Mouse (Mus musculus) c-Kit-positive CD71-negative TER-119-negative erythroid progenitor cells, embryonic 14.5 days (primary cell): Measurements from ENCODE around the gene Slfn9.
"Not testable (repeated sequence)": the region's sequence is repeated elsewhere in the genome, so short reads cannot be mapped to it uniquely, and the experiment has no call there.

Experiments used
- DNase-seq: peaks from one replicate; pipeline ENCODE4 v3.0.0-alpha.2; 2013; ENCODE audit warnings: low read depth

The Slfn9 gene

DNA sequence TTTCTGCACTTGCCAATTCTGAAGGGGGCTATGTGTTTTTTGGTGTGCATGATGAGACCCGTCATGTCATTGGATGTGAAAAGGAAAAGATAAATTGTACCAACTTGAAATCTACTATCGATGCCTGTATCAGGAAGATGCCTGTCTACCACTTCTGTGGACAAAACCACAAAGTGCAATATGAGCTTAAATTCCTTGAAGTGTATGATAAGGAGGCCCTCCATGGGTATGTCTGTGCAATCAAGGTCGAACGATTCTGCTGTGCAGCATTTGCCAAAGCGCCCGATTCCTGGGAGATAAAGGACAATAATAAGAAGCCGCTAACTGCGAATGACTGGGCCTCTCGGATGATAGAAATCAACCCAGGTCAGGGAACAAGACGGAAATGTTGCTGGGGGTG is 34.7 kb downstream of the Slfn9 start:
- no peak for DNase-seq

DNA sequence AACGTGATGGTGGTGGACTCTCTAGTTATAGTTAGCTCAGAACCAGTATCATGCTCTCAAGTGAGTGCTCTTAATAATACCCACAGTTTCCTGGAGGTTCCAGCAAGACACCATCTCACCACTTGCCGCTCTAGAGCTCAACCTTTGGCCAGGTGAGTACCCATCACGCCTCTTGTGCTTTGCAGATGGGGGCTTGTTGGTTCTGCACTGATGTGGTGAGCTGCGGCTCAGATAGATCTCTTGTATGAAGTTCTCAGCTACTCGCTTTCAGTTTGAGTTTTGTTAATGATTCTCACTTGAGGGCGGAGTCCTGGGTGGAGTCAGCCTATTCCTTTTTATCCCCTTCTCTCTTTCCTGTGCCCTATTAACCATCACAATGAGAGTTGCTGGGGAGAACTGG is 37.0 kb downstream of the Slfn9 start:
- no peak for DNase-seq

DNA sequence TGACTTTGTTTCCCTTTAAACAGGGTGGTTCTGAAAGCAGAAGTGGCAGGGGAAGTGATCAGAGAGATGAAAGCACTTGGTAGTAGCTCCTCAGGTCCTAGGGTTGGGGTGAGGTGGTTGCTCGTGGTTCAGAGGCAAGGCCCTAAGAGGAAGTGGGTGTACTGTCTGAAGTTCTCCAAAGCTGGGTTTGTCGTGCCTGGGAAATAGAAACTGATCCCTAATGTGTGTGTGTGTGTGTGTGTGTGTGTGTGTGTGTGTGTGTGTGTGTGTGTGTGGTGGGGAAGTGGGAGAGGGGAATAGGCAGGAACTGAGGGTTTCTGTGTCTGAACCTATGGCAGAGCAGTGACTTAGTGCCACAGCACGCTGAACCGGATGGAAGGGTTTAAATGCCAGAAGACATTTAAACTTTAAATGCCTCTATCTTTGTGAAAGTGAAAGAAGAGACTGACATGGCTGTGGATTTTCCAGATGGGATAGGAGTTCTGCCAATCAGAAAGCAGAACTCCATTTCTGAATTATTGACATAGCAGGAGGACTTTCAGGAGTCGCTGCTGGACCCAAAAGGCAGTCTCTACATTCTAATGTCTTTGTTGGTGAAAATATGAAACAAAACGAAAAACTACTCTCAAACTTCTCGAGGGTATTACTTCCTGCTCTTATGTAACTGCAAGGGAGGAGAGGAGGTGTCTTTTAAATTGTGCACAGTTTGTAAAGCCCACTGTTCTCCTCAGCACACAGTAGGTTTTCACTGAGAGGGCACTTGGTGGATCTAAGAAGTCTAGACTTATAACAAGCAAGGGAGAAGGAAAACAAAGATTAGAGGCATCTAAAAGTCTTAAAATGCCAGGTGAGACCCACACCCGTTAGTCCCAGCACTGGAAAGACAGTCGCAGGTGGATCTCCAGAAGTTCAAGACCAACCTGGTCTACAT is 38.8 kb downstream of the Slfn9 start:
- no peak for DNase-seq

DNA sequence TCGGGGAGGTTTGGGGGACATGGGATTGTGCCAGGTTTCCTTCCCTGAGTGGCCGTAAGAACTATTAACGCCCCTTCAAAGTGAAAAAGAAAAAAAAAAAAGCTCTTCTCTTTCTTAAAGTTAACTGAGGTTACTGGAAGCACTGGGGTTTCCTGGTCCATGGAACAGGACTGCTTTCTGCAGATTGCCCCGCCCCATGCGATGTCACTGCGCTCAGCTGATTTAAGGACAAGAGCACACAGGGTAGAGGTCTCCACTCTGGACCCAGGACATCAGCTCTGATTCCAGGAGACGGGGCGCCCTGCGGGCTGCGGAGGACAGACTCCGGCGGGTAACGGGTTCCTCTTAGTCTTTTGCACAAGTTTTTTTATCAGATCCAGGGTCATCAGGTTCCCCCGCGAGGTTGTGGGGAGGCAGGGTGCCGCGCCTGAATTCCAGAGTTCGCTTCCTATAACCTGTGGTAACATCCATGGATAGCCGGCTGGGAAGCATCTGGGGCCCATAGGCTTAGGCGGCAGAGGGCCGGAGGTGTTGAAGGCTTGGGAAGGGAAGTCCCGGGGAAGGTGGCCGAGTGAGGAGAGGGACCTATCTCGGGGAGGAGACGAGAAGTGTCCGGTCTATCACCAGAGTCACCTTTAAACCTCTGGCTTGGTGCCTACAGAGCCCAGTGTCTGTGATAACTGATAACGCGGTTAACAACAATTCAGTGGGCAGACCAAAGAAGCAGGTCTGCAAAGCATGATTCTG is 39.6 kb downstream of the Slfn9 start:
- DNase-seq = no peak

DNA sequence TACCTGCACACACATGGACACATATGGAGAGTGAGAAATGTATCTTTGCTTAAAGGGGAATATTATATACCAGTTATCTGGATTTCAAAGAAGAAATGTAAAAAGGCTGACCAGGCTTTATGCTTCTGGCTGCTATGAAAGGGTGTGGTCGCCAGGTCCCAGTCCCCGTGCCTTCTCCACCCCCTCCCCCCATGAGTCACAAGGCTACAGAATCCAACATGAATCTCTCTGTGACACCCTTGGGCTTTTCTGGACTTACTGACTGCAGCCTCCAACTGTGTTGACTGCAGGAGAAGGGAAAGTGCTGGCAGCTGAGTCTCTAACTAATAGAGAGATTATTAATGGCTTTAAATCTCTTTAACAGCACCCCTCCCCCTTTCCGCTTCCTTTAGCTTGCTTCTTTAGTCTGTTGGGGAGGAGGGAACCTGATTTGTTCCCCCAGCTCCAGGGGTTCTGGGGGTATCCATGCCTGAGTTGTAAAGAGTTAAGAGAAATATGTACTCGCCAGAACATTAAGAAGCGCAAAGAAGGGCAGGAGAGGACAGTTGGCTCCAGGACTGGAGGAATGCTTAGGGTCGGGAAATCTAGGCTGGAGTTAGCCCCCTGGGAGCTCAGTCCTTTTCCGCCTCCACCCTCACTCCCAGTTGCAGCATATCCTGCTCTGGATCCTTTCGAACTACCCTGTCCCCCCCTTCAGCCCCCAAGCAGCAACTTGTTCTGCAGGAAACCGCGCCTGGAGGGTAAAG is 40.7 kb downstream of the Slfn9 start, which contains the start of gene Slfn5:
Slfn5 (plus strand) TSS at position 614 of the 746 bp plus-strand sequence.
- DNase-seq = no peak

DNA sequence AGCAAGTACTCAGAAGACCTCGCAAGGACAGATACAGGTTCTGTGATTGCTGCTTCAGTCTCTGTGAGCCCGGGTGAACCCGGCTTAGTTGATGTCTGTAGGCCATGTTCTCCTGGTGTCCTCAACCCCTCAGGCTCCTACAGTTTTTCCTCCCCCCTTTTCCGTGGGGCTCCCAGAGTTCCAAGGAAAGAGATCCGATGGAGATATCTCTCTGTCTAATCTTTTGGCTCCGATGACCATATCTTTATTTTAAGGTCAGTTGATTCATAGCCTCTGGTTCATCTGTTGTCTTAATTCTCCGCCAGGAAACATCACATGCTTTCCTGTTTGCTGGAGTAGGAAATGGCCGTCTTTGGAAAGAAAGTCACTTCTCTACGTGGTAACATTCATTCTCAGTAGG is 42.6 kb downstream of the Slfn9 start:
- DNase-seq = no peak

DNA sequence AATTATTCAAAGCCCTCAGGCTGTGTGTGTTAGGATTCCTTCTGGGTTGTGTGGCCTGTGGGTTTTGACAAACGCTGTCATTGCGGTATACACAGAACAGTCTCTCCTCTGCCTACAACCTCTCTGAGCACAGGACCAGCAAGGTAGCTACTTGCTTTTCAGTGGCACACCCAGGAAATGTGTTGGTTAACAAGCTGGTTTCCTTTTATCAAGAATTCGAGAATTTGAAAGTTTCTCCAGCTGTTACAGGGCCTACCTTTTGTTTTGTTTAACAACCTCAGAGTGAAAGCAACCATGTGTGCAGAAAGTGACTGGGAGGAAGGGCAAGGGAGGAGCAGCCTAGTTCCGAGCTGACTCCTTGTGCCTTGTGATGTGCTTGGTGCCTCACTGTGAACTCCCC is 44.2 kb downstream of the Slfn9 start:
- no peak for DNase-seq

DNA sequence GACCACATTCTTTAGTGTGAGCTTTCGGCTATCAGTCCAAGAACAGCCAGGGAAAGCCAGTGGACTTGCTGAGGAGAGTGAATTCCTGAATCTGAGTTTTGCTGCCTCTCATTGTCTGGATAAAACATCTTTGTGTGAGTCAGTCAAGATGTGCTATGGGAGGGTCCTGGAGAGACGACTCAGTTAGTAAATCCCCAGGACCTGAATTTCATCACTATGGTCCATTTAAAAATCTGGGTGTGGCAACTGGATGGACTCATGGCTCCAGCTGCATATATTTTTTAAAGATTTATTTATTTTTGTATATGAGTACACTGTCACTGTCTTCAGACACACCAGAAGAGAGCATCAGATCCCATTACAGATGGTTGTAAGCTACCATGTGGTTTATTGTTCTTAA is 46.0 kb downstream of the Slfn9 start:
- no peak for DNase-seq

DNA sequence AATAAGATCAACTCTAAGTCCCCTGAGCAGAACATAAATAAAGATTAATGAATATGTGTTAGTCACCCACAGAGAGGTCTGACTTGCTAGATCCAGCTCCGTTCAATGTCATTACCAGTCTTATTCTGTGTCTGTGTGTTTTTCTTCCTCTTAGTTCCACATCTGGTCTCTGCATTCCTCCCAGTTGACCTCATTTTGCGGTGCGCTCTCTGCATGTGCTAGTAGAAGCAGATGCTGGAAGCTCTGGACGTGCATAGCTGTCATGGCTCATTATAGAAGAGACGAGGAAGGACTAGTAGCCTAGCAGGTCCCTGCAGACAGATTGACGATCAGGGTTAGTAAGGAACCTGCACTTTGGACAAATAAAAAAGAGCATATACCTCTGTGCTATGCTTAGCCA is 48.3 kb downstream of the Slfn9 start:
- no peak for DNase-seq

DNA sequence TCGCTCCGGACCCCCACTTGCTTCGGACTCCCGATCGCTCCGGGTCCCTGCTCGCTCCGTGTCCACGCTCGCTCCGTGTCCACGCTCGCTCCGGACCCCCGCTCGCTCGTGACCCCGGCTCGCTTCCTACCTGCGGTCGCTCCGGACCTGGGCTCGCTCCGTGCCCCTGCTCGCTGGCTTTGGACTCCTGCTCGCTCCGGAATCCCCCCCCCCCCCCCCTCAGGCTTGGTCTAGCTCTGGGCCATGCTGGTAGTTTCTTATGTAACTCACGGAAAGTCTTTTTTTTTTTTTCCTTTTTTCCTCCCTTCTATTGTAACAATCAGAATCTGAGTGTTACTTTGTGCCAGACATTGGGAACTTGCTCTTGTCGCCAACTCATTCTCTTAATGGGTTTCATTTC is 58.4 kb downstream of the Slfn9 start:
- DNase-seq = no peak

DNA sequence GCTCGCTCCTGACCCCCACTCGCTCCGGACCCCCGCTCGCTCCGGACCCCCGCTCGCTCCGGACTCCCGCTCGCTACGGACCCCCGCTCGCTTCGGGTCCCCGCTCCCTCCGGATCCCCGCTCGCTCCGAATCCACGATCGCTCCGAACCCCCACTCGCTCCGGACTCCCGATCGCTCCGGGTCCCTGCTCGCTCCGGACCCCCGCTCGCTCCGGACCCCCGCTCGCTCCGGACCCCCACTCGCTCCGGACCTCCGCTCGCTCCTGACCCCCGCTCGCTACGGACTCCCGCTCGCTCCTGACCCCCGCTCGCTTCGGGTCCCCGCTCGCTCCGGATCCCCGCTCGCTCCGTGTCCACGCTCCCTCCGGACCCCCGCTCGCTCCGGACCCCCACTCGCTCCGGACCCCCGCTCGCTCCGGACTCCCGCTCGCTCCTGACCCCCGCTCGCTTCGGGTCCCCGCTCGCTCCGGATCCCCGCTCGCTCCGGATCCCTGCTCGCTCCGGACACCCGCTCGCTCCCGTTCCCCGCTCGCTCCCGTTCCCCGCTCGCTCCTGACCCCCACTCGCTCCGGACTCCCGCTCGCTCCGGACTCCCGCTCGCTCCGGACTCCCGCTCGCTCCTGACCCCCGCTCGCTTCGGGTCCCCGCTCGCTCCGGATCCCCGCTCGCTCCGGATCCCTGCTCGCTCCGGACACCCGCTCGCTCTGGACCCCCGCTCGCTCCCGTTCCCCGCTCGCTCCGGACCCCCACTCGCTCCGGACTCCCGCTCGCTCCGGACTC is 59.8 kb downstream of the Slfn9 start:
- DNase-seq = not testable (repeated sequence)

DNA sequence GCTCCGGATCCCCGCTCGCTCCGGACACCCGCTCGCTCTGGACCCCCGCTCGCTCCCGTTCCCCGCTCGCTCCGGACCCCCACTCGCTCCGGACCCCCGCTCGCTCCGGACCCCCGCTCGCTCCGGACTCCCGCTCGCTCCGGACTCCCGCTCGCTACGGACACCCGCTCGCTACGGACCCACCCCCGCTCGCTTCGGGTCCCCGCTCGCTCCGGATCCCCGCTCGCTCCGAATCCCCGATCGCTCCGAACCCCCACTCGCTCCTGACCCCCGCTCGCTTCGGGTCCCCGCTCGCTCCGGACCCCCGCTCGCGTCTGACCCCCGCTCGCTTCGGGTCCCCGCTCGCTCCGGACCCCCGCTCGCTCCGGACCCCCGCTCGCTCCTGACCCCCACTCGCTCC is 60.5 kb downstream of the Slfn9 start:
- not testable (repeated sequence) for DNase-seq

DNA sequence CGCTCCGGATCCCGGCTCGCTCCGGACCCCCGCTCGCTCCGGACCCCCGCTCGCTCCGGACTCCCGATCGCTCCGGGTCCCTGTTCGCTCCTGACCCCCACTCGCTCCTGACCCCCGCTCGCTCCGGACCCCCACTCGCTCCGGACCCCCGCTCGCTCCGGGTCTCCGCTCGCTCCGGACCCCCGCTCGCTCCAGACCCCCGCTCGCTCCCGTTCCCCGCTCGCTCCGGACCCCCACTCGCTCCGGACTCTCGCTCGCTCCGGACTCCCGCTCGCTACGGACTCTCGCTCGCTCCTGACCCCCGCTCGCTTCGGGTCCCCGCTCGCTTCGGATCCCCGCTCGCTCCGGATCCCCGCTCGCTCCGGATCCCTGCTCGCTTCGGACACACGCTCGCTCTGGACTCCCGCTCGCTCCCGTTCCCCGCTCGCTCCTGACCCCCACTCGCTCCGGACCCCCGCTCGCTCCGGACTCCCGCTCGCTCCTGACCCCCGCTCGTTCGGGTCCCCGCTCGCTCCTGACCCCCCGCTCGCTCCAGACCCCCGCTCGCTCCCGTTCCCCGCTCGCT is 61.2 kb downstream of the Slfn9 start:
- DNase-seq = not testable (repeated sequence)

DNA sequence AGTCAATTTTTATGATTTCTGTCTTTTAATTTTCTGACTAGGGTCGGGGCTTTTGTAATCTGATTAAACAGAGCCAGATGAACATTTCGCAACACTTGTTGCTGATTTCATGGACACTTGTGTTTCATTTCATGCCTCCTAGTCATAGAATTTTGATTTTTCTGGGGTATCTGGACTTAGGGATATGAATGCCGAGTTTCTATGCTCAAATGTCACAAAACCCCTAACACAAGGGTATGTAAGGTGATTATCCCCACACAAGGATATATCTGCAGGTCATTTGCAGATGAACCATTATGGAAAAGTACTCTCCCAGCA is 62.0 kb downstream of the Slfn9 start:
- no peak for DNase-seq

DNA sequence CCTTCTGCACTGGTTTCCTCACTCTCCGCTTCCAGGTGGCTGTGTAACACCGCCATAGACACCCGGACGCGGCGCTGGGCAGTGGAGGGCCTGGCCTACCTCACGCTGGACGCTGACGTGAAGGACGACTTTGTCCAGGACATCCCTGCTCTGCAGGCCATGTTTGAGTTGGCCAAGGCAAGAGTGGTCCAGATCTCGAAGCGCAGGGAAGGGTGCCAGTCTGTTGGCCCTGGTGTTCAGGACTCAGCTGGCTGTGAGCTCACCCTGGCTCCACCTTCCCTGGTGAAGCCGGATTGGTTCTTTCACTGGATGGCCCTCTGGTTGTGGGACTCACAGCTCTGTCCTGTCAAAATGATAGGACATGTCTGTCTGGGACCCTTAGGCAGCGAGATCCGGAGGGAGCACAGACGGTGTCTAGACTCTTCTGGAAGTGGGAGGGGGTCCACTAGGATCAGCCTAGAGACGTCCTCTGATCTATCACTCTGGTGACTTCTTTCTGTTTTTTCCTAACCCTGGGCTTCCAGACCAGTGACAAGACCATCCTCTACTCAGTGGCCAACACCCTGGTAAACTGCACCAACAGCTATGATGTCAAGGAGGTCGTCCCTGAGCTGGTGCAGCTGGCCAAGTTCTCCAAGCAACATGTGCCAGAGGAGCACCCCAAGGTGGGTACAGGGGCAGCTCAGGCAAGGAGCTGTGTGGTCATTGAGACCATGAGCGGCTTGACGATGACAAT is 62.6 kb downstream of the Slfn9 start:
- no peak for DNase-seq
